Mouse (Mus musculus) frontal cortex, postnatal 25 days (tissue): Measurements from ENCODE around the gene Gpr89.

Experiments used
- DNase-seq, 2 experiments: peaks; one replicate each; pipeline ENCODE4 v3.0.0; 2022; ENCODE audit warnings: low spot score in 2 of 2

Gene Gpr89

GRCm38 (mm10) chr3:96904851-96905541 is at the start of gene Gpr89:
Gpr89 (minus strand) TSS chr3:96905346.
- peak; percentile 92 to 93 for DNase-seq

DNA sequence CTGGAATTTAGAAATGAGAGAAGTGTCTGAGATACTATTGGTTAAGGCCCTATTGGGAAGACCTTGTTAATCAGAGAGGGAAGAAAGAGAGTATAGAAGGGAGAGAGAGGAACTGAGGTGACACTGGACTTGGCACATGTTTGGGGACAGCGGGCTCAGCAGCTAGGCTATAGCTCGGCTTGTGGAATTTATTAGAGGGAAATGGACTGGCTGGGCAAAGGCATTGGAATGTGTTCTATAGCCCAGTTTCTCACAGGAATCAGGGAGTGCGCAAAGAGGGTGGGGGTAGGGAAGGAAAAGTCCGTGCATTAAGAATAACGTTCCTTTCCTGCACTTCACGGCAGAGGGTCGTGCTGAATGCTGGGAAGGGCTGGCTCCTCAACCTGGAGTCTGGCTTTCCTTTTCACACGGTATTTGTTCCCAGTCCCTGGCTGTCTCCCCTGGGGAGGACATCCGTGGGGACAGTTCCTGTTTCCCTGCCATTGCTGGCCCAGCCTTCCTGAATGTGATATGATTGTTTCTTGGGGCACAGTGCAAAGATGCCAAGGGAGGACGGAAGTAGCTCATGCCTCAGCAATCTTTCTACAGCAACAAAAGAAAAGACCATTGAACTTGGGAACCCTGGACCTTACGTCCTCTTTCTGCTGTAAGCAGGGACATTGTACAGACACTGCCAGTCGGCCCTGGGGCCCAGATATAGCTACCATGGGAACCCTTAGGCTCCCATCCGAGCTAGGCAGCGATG is 48.5 kb upstream of the Gpr89 start:
- no peak for DNase-seq

GRCm38 (mm10) chr3:96942706-96943105 is 37.6 kb upstream of the Gpr89 start:
- DNase-seq: no peak

GRCm38 (mm10) chr3:96938738-96939137 is 33.6 kb upstream of the Gpr89 start:
- DNase-seq: peak; percentile 90 to 92

DNA sequence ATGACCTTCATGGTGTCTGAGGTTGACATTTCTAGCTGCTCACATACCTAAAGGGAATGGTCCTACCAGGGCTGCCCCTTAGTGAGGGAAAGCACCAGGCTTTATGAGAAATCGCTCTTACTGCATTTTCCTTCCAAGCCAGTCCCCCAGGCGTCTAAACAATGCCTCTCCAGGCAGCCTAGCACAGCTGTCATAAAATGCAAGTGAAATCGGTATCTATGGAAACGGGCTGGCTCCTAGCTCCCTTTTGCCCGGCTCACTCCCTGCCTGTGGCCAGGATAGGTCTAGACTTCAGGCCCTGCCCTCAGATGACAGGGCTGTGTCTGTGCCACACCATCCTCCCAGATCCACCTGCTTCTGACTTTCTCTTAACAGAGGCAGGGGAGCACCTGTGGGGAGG is 32.5 kb upstream of the Gpr89 start:
- DNase-seq: no peak

GRCm38 (mm10) chr3:96936241-96936640 is 31.1 kb upstream of the Gpr89 start:
- DNase-seq: no peak

DNA sequence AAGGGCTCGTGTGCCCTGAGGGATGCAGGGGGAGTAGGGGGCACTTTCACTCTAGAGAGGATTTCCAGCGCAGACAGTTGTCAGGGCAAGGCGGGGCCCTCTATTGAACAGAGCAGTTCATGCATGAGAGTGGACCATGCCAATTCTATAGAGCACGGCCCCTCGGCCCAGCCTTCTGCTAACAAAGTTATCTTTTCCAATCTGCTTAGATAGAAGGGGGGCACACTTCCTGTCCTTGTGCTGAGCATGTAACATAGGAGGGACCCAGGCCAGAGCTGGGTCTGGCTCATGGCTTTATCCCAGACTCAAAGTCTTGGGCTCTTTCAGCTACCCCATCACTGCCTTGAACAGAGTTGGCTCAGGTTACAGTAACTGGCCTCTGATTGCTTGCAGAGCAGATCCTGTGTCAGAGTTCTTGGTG is 26.1 kb upstream of the Gpr89 start:
- DNase-seq: no peak

- DNase-seq: no peak
Observed at GRCm38 (mm10) chr3:96925920-96926319, 20.8 kb upstream of the Gpr89 start, which contains the start of gene Gja8. Gja8 (minus strand) TSS chr3:96926020.

DNA sequence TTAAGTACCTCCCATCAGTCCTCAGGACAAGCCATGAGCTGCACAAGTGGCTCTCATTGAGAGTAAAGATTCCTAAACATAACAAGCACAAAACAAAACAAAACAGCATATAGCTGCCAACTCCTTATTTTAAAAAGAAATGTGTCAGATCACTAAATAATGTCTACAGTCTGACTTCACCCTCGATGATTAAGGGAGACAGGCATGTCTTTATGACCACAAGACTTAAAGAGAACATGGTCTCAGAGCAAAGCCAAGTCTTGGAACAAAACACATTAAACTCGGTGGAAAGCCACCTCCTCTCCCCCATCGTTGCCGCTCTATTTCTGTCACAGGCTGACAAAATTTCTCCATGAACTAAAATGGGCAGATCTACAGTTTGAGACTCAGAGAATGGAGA is 19.5 kb upstream of the Gpr89 start:
- DNase-seq: no peak

GRCm38 (mm10) chr3:96920991-96921390 is 15.8 kb upstream of the Gpr89 start:
- DNase-seq: no peak

DNA sequence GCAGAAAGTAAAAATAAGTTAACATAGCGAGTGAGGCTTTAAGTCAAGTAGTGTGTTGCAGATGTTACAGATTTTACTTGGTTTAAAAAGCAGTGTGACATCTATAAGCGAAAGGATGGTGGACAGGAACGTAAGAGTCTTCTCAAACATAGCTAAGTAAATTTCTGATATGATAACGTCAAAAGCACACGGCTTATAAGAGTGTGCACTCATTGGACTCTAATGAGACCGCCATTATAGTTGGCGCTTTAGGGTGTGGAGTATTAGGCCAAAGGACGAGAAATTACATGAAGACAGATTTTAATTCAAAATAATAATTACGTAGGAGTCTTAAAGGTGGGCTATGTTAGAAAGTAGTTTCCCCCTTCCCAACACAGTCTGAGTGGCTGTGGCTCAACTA is 446 bp upstream of the Gpr89 start:
- DNase-seq: no peak

- no peak for DNase-seq
Observed at GRCm38 (mm10) chr3:96904393-96904792, 753 bp downstream of the Gpr89 start, which contains the start of gene Gja5. Gja5 (plus strand) TSS chr3:96904693.

DNA sequence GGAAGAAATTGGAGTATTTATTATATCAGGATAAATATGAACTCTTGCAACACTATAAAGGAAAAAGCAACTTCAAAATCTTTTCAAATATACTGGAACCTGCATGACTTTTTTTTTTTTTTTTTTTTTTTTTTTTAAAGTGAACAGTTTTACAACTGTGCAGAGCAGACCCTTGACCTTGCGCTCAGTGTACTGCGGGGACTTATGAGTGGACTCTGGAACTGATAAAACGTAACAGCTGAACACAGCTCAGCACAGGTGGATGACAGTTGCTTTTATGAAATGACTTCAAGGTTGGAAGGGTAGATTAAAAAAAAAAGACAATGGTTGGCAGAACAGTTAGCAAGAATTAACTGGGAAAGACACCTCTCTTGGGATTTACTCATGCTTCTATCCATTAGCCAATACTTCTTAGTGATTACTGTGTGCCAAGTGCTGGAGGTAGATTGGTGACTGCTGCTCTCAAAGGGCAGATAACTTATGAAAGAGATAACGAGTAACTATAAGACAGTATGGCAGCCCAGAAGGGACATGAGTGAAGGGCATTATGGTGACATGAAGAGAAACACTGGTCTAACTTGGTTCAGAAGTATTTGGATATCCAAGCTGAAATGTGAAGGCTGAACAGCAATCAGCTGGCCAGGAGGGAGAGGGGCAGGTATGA is 2.7 kb downstream of the Gpr89 start:
- no peak for DNase-seq

- DNase-seq: no peak
Observed at GRCm38 (mm10) chr3:96883690-96884089, 21.5 kb downstream of the Gpr89 start.

DNA sequence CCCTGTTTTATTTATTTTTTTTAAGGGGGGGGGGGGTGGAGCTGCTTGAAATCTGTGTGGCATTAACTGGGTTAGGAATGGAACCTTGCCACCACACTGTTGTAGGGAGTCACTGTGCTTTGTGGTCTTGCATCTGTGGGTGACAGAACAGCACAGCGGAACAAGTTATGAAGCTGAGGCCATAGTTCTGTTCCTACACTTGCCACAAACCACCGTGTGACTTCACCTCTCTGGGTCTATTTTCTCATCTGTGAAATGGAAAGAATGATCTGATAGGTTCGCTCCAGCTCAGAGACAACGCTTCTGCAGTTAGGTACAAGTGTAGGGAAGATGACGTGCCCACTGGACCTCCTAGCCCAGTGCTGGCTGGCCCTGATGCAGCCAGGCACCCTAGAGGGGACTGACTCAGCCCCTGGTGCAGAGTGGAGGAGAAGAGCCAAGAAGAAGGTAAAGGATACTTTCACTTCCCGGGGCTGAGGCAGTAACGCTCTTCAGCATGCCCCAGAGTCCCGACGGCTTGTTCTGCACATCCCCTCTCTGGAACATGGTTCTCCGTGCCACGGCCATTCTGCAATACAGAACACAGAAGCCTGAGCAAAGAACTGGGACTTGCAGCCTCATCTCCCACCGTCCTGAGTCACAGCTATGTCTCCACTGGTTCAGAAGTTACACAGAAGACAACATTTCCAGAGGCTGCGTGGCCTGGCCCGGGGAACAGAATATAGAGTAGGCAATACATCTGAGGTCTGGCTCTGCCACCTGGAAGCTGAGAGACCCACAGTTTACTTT is 22.9 kb downstream of the Gpr89 start:
- no peak for DNase-seq

DNA sequence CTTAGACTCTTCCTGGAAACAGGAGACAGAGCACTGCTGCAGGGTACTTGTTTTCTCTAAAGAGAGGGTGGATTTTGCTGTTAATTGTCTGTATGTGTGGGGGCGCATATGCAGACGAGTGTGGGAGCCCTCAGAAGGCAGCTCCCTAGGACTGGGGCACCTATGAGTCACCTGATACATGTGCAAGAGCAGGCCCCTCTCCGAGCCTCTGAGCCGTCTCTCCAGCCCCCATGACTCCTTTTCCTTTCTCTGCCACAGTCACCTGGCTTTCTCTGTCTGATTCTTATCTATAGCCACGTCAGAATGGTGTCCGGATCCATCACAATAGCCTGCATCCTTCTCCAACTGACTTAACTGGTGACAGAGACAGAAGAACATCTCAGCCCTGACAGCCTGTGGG is 23.6 kb downstream of the Gpr89 start:
- DNase-seq: no peak

GRCm38 (mm10) chr3:96880385-96880784 is 24.8 kb downstream of the Gpr89 start:
- DNase-seq: no peak

- no peak for DNase-seq
Observed at GRCm38 (mm10) chr3:96879536-96879935, 25.6 kb downstream of the Gpr89 start.

DNA sequence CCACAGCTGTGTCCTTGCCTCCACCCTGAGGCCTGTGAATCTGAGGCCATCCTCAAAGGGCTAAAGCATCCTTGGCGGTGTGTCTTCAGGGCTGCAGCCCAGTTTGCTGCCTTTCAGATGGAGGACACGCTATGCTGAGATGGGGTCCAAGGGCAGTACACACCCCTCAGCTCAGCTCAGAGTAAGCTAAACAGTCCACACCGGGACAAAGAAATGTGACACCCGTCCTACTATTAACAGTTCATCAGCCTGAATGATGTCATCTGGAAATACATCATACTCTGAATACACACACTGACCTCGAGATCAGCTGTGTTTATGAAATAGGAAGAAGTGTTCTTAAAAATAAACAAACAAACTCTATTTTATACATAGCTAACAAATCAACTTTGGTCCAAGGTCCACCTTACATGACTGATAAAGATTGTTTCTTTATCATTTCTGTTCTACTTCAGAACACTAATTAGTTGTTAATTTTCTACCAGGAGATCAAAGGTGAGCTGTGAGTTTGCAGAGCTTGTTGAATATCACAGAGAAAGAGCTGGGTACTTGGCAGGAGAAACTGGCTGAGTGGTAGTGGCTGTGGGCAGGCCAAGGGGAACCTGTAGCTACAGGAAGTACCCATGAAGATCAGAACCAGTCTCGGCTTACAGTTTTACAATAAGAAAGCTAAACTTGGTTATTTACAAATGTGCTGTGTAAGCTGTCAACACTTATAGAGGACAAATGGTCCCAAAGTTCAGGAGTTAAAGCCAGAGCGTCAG is 30.2 kb downstream of the Gpr89 start:
- DNase-seq: no peak

DNA sequence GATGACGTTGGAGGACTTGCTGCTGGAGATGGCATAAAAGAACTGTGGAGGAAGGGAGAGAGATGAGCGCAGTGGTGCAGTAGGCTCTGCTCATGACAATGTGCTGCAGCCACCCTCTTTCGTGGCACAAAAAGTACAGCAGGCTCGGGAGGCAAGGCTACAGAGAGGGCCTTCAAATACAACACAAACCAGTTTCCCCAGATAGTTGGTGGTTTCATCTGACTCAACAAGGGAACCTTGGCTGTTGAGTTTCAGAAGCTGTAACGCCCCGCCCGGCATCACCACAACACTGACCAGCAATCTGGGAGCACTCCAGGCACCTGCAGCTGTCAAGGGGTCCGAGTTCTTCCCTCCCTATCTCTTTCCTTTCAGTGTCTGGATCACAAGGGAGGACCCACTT is 32.6 kb downstream of the Gpr89 start:
- no peak for DNase-seq

DNA sequence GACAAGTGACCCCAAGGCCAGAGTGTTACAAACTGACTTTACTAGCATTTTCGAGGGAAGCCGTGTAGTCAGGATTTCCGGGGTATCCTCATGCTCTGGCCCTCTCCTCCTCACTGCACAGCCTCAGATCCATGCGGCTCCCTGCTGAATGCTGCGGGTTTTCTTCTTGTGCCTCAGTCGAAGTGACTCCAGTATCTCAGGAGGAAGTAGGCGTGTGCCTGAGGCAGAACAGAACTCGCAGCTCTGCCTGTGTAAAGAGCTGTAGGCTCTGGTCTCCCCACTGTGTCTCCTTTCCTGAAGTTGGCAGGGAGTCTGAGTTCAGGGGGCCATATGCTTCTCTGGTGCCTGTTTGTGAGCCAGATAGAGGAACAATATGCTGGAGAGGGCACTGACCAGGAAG is 34.1 kb downstream of the Gpr89 start:
- no peak for DNase-seq
